Mouse (Mus musculus) heart, postnatal 0 days (tissue): ENCODE measurements at regions not wholly inside any gene's neighbourhood (a gene's known extent, or its start where the extent isn't known, plus 50 kb on each side); places are given as distances from the start of the nearest gene placed in this dataset.
"Not testable (repeated sequence)": the region's sequence is repeated elsewhere in the genome, so short reads cannot be mapped to it uniquely, and the experiment has no call there.

Experiments
- ATAC-seq: fragments of 200-750 bp; cut with Nextera tagmentation; 2 replicates; pipeline ENCODE4 v1.8.0; 2017; ENCODE audit warnings: low read depth, moderate number of reproducible peaks, moderate library complexity; ENCODE audit not compliant: insufficient read depth
- DNase-seq: peaks from one replicate; pipeline ENCODE4 v3.0.0-alpha.2; 2016; ENCODE audit warnings: low spot score
- H3K27ac ChIP-seq: fragments of 300-500 bp; sonication (generic); 2 replicates; pipeline ENCODE4 v1.5.1; 2014; ENCODE audit warnings: low read depth, mild to moderate bottlenecking
- H3K27me3 ChIP-seq: fragments of 300-500 bp; sonication (generic); 2 replicates; pipeline ENCODE4 v1.6.1; 2014; ENCODE audit warnings: low read length, mixed read lengths; ENCODE audit not compliant: control insufficient read depth, insufficient read depth
- H3K36me3 ChIP-seq: fragments of 300-500 bp; sonication (generic); replicated peaks from 2 replicates; pipeline ENCODE4 v1.6.1; 2014; ENCODE audit warnings: low read length, mixed read lengths; ENCODE audit not compliant: control insufficient read depth, insufficient read depth
- H3K4me1 ChIP-seq: fragments of 300-500 bp; sonication (generic); 2 replicates; pipeline ENCODE4 v1.6.1; 2014; ENCODE audit warnings: antibody characterized with exemption; ENCODE audit not compliant: control insufficient read depth, insufficient read depth
- H3K4me2 ChIP-seq: fragments of 300-500 bp; sonication (generic); 2 replicates; pipeline ENCODE4 v1.6.1; 2014; ENCODE audit warnings: low read depth, mild to moderate bottlenecking, low read length, moderate library complexity
- H3K4me3 ChIP-seq: fragments of 300-500 bp; sonication (generic); 2 replicates; pipeline ENCODE4 v1.5.1; 2014; ENCODE audit warnings: low read depth, low read length
- H3K9ac ChIP-seq: fragments of 300-500 bp; sonication (generic); replicated peaks from 2 replicates; pipeline ENCODE4 v1.6.1; 2014; ENCODE audit warnings: low read depth, low read length, mixed read lengths
- H3K9me3 ChIP-seq: fragments of 300-500 bp; sonication (generic); replicated peaks from 2 replicates; pipeline ENCODE4 v1.6.1; 2016; ENCODE audit warnings: low read length; ENCODE audit not compliant: control insufficient read depth
- CTCF ChIP-seq: IDR thresholded peaks from 2 replicates; pipeline ENCODE4 v1.5.1; 2016; ENCODE audit warnings: antibody characterized with exemption, control low read depth, low read depth
- EP300 ChIP-seq: IDR thresholded peaks from 2 replicates; pipeline ENCODE4 v1.6.1; 2016; ENCODE audit warnings: antibody characterized with exemption, low read depth
- WGBS: fragments of 180-500 bp; shearing (Covaris S2); extraction: QIAGEN DNeasy Blood & Tissue Kit; methylation state at CpG from one replicate; pipeline ENCODE4 v1.1.7; 2014; 5-methylcytosine and 5-hydroxymethylcytosine counted together

DNA sequence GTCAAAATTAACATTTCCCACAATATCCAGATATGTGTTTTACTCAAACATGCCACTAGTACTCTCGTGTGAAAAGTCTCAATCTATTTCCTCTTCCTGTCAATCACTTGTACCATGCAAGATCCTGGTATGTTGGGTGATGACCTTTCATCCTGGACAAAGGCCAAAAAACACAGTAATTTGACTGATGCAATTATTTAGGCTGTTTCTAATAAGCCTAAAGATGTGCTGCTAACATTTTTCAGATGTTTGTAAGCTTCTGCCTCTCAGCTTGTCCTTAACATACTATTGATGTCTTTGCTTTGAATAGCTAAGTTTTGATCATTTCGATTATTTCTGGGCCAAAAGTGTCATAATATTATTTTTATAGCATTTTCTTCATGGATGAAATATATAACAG, 418.4 kb upstream of the Arrdc4 start:
- no peak overlapping the region for H3K4me3 ChIP-seq
- no peaks in the 10 kb centered on the region for H3K27me3 ChIP-seq
- no peak overlapping the region for H3K4me2 ChIP-seq
- DNase-seq, result no peak
- H3K9me3 ChIP-seq, result no peaks in the 10 kb centered on the region
- 24% methylated on average over 2 of the region's 2 CpGs for WGBS
- H3K9ac ChIP-seq, result no peak overlapping the region
- H3K27ac ChIP-seq, result no peak overlapping the region
- H3K4me1 ChIP-seq, result no peaks in the 10 kb centered on the region
- ATAC-seq, result no peak
- TF ChIP-seq CTCF, result no peak
- no peak for TF ChIP-seq EP300
- H3K36me3 ChIP-seq, result no peaks in the 10 kb centered on the region

DNA sequence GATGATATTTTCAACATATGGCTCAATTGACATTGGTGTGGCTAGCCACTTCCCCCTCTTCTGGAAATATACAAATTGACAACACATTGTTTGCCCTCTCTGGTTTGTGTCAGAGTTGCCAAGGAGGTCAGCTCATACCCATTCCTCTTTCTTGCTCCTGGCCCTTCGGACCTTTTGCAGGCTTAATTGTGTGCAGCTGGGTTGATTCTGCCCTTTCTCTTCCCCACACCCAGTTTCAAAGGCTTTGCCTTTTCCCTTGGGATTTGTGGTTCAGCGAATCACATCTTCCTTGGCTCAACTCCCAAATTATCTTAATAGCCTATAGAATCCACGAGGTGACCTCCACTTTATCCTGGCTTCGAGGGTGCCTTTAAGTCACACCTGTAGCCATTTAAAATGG, 412.9 kb upstream of the Arrdc4 start:
- Histone ChIP-seq H3K9me3 (no peaks in the 10 kb centered on the region), H3K27ac (no peak overlapping the region), H3K9ac (no peak overlapping the region), H3K27me3 (no peaks in the 10 kb centered on the region), H3K36me3 (no peaks in the 10 kb centered on the region), H3K4me2 (no peak overlapping the region), H3K4me1 (no peaks in the 10 kb centered on the region), H3K4me3 (no peak overlapping the region)
- ATAC-seq (no peak), DNase-seq (no peak)
- WGBS, result 47% methylated on average over 4 of the region's 4 CpGs
- TF ChIP-seq CTCF, result no peak

DNA sequence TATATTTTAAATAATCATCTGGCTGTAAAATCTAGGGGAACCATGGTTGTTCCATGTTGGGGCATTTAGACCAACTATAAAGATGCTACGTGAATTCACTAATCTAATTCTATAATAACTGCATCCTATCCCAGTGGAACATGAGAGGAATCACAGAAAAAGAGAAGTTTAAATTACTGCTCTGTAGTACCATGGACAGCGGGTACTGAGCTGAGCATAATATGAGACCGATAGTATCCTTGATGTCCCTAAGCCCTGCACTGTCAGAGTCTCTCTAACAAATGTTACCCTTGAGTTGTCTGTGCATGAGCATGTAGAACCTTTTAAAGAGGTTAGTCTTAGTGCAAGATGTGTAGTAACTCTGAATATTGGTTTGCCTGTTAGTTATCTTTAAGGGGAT, 393.3 kb upstream of the Arrdc4 start:
- H3K4me1 ChIP-seq, result no peaks in the 10 kb centered on the region
- H3K9me3 ChIP-seq, result no peaks in the 10 kb centered on the region
- no peak overlapping the region for H3K4me2 ChIP-seq
- H3K27me3 ChIP-seq, result no peaks in the 10 kb centered on the region
- H3K9ac ChIP-seq, result no peak overlapping the region
- H3K4me3 ChIP-seq, result no peak overlapping the region
- H3K36me3 ChIP-seq, result no peaks in the 10 kb centered on the region
- ATAC-seq (no peak), DNase-seq (no peak)
- H3K27ac ChIP-seq, result no peak overlapping the region
- 68% methylated on average over 3 of the region's 3 CpGs for WGBS
- TF ChIP-seq EP300 (no peak), CTCF (no peak)

DNA sequence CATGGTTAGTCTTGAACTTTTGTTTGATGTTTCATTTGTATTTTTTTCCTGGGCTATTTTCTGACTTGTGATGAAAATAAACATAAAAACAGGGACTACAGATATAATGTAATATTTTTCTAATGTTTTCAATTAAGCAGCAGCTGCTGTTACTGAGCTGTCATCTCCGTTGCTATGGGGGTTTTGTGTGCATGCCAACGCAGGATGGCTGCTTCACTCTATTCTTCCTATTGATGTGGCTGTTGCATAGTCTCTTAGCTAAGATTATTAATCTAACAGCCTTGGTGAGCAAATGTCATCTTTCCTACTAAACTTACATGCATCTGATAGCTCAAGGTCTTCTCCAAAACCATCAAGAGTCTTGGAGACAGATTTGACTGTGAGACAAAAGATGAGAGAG, 384.4 kb upstream of the Arrdc4 start:
- Histone ChIP-seq H3K9me3 (no peaks in the 10 kb centered on the region), H3K27me3 (no peaks in the 10 kb centered on the region), H3K4me2 (no peak overlapping the region), H3K36me3 (no peaks in the 10 kb centered on the region), H3K9ac (no peak overlapping the region), H3K4me3 (no peak overlapping the region), H3K4me1 (no peaks in the 10 kb centered on the region), H3K27ac (no peak overlapping the region)
- WGBS, result 74% methylated on average over 2 of the region's 2 CpGs
- DNase-seq, result no peak
- no peak for TF ChIP-seq EP300
- TF ChIP-seq CTCF, result no peak
- ATAC-seq, result no peak

DNA sequence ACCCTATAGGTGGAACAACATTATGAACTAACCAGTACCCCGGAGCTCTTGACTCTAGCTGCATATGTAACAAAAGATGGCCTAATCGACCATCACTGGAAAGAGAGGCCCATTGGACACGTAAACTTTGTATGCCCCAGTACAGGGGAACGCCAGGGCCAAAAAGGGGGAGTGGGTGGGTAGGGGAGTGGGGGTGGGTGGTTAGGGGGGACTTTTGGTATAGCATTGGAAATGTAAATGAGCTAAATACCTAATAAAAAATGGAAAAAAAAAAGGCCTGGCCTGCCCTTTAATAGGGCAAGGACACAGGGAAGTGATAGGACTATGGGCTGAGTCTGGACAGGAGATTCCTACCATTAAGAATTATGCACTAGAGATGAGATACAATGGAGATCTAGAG, 352.7 kb upstream of the Arrdc4 start:
- H3K4me3 ChIP-seq, H3K36me3 ChIP-seq, H3K9me3 ChIP-seq, H3K27me3 ChIP-seq, H3K4me2 ChIP-seq, ATAC-seq, DNase-seq, H3K9ac ChIP-seq, H3K27ac ChIP-seq, H3K4me1 ChIP-seq: not testable (repeated sequence)
- no CpG with 5 or more reads among the region's 4 CpGs for WGBS

DNA sequence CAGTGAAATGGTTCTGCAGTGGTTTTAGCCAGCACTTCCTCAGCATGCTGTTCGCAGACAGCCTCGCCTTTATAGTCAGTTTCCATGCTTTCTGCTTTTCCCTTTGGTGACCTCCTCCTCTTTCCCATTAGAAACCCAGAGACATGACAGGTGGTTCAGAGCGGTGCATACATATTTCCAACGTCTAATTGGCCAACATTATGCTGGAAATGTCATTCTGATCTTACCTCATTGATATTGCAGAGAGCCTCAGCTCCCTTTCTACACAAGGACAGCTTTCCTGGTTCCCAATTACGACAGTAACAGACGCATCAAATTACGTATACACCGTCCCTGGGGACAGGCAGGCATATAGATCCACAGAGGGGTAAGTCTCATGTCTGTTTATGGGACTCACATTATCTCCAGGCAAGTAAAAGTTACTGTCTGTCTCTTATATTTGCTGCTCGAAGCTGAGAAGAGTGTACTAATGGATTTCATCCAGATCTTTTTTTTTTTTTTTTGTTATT, 348.6 kb upstream of the Arrdc4 start:
- Histone ChIP-seq H3K27me3 (no peaks in the 10 kb centered on the region), H3K4me1 (no peaks in the 10 kb centered on the region), H3K4me3 (no peak overlapping the region), H3K9ac (no peak overlapping the region), H3K36me3 (no peaks in the 10 kb centered on the region), H3K27ac (no peak overlapping the region), H3K9me3 (no peaks in the 10 kb centered on the region), H3K4me2 (no peak overlapping the region)
- DNase-seq, result no peak
- ATAC-seq, result no peak
- TF ChIP-seq EP300 (no peak), CTCF (no peak)
- WGBS, result 54% methylated on average over 9 of the region's 9 CpGs
